Mouse (Mus musculus) 3T3-L1 (cell line): ENCODE data around the gene Urb1.

Experiments
- DNase-seq: peaks from one replicate; pipeline ENCODE4 v3.0.0-alpha.2; 2015; ENCODE audit warnings: low read depth, low spot score

Urb1 gene

DNA sequence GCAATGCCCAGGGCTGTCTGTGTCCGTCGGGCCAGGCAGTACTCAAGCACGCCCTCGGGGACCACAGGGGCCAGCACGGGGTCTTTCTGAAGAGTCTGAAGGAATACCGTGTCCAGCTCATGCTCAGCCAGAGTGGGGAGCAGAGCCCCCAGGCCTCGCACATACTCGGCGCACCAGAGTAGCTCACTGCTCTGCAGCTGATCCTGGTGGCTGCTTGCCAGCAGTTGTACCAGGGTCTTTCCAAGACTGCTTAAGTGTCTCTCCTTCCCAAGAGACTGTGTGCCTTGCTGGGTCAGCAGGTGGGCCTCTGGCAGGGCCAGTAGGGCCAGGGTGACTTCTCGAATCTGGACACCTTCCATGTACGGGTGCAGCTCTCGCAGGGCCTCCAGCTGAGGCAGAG, 36.0 kb downstream of the Urb1 start:
- no peak for DNase-seq

DNA sequence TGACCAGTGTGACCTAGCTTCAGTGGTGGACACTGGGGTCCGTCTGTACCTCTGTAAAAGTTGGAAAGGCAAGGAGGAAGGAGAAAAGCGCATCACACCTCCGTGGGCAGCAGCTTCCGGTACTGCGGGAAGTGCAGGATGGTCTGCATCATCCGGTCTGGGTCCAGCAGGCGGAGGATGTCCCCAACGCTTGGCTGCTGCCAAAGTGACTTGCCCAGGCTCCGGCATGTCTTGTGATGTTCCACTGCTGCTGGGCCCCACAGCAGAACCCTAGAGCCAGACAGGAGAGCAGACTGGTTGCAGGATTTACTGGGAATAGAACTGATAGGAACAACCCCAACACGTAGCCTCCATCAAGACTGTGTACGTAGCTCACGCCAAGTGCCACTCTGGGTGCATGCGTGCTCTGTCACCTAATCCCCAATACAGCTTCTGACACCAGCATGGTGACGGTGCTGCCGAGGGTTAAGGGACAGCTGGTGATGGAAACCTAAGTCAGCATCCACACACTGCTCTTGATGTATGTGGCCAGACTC, 43.2 kb downstream of the Urb1 start:
- DNase-seq = no peak

DNA sequence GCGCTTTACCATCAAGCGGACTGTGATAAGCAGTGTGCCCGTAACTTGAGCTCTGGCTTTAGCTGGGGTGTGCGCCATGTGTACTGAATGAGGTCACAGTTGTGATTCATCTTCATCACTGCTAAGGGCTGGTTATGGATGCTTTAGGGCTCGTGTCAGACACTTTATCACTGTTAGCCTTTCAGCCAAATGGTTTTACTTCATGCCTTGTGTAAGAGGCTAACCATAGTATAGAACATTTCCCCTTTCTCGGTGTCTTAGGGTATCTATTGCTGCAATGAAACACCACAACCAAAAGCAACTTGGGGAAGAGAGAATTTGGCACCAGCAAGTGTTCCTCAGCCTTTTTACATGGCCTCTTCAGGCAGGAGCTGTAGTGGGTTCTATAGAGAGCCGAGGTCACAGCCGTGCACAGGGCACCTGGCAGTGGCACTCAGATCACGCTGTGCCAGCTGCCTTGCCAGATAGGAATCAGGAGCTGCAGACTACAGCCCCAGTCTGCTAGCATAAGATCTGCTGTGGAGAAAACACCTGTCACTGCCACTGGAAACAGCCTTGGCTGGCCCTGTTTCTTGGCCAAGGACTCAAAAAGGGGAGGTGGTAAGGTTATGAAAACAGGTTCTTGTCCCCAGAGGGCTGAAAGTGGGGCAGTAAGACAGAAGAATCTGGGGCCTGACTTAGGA, 44.9 kb downstream of the Urb1 start:
- DNase-seq = peak; percentile 48

DNA sequence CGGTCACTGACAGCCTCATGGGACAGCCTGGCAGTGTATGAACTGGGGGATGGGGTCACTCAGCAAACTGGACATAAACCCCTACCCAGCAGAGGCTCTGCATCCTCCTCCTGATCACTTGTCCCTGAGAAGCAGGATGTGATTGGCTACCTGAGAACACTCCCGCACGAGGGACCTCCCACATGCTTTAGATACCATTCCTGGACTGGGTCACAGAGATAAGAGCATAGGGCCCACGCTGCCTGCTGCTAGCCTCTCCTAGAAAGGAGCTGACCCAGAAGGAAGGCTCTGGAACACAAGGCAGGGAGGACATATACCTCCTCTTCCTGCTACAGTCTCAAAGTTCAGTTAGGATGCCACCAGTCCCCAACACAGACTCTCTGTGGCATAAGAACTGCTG, 49.7 kb downstream of the Urb1 start:
- no peak for DNase-seq

DNA sequence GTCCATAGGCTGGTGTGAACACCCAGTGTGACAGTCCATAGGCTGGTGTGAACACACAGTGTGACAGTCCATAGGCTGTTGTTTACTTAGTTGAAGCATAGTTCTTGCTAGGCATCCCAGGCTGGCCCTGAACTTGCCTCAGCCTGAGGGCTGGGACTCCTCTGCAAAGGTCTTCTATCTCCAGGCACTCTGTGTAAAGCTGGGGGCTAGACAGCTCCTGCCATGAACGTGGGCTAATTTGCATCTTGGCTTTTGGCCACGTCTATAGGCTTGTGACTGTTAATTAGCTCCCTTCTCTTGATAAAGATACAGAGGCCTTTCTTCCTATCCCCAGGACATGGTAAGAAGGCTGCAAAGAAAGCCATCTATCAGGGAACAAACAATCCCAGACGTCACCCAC, 50.9 kb downstream of the Urb1 start:
- no peak for DNase-seq

DNA sequence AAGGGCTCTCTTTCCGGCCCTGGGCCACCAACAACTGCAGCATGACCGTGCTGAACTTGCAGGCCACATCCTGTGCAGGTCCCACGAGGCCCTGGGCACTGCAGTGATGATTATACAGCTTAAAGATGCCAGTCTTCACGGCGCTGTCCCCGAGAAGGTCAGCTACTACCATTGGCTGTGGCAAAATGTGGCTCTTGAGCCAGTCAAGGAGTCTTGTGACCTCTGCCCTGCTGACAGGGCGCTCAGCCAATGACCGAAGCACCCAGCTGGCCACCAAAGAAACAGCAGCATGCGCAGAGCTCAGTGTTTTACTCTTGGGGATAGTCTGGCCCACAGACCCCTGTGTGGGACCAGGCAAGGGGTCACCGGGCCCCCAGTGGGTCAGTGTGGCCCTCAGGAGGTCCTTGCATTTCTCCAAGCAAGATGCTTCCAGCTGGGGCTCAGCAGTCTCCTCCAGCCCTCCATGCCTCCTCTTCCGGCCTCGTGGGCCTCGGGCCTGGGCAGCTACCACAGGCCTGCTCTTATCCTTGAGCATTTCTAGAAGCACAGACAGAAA, 56.7 kb downstream of the Urb1 start:
- no peak for DNase-seq

DNA sequence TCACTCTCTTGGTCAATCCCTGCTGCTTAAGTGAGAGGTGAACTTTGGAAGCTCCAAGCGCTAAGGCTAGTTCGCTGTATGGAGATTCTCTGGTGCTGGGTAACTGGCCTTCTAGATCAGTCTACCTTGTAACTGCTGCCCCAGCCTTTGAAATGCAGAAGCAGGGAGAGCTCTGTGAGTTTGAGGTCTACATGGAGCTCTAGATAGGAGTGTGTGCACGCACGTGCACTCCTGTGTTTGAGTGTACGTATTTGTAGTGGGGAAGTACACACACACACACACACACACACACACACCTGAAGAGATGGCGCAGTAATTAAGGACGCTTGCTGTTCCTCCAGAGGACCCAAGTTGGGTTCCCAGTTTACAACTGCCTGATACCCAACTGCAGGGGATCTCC, 62.0 kb downstream of the Urb1 start:
- DNase-seq = no peak

DNA sequence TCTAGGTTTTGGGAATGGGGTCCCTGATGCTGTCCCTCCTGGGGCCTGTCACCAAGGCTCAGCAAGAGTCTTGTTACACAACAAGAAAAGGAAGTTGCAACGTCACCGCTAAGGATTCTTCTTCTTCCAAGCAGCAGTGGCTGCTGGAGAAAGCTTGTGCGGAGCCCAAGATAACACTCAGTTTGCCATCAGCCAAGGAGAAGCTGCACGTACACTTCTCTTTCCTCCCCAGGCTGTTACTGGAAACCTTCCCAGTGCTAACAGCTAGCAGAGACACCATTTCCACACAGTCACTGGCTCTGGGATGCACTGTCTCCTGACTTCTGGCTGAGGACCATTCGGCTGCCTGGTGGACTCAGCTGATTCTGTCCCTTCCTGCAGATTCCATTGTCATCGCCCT, 63.1 kb downstream of the Urb1 start:
- no peak for DNase-seq

DNA sequence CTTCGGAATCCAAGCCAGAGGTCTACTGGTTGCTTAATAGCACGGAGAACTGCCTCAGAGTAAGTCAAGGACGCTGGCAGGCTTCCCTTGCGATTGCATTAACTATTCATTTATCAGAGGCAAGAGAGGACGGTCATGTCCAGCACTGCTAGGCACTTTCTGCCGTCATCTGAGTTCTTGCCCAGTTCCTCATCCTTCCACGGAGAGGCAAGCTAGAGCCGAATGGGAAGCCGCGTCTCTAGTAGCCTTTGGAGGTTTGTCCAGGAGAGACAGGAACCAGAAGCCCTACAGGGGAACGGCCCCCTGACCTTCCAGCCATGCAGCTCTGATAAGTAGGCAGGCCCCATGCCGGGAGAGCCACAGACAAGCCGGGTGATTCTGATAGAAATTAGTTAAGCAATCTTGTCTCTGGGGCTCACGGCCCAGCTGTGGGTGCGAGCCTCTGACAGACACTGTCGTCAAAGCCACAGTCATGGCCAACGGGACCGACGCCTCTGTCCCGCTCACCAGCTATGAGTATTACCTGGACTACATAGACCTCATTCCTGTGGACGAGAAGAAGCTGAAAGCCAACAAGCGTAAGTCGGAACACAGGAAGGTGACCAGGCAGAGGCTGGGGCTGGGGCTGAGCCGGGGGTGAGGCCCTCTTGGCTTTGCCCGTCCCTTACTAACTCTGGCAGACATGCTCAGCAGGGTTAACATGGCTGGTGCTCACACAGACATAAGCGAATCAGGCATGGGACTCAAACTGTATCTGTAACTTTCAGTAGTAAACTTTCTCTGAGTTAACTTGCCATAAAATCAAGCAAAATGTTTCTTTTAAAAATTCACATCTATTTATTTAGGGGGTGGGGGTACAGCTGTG, 71.9 kb downstream of the Urb1 start, which contains the start of gene Mrap:
Gene Mrap (plus strand): TSS at position 116 of the 865 bp plus-strand sequence.
- no peak for DNase-seq

DNA sequence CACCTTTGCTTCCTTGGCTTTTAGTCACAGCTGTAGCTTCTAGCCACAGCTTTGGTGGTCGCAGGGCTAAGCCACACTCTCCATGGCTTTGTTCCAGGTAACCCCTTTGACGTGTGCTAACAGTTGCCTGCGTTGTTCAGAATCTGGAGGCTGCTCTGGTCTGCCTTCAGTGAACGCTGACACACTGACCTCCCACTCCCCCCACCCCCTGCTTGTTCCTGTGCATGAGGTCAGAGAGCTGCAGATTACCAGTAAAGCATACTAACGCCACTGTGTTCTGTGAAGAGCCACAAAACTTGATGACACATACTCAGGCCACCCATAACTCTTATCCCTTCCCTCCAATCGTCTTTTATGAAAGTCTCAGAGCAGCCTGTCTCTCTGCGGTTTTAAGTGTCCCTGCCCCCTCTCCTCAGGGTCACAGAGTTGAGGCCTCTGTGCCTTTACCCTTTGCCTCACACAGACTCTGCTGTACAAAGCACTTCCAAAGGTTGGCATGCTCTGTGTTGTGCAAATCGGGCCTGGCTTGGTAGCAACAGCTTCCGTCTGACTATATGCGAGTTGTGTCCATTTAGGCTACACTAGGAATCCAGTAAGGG, 73.4 kb downstream of the Urb1 start:
- DNase-seq = no peak

DNA sequence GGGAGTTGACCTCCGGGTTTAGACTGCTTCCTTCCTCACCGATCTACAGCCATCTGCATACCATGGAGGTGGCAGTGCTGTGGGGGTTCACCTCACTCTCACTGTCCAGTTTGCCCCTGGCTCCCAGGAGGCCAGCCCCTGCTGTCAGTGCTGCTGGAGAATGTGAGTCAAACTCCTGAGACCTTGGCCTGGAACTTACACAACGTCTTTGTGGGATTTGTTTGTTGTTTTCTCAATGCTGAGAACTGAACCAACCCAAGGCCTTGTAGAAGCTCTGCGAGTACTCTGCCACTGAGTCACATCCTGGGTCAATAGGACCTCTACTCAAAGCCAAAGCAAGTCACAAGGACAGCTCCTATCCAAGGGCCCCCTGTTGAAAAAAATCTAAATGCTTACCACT, 74.6 kb downstream of the Urb1 start:
- DNase-seq = peak; percentile 32

DNA sequence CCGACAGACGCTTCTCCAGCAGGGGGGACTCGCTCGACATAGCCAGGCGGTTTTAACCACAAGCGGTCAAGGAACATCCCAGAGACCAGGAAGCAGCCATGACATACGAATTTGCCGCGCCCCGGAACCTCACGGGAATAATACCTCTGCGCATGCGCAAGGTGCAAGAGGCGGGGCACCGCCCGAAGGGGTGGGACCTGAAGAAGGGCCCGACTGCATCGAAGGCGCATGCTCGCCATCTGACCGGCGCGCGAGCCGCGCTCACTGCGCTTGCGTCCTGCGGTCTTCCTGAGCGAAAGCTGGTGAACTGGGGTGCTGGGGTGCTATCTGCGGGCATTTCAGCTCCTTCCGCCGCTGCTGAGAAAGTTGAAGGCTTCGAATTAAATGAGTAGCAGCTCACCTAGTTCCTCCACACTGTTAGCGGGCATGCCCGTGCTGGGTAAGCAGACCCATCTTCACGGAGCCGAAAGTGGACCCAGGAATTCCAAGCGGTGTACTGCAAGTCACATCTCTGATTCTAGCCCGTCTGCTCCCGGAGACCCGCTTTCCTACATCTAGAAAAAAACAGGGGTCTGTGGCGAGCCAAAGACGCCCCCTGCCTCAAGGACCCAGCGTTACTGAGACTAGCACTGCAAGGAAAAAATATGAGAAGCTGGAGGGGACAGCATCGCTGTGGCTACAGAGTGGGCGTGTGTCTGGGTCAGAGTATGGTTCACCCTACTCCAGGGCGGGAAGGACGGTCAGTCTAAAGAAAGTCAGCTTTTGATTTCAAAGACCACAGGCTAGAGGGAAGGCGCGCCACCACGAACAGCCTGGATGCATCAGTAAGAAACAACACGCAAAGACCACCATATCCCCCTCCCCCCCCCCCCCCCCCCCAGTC, 82.7 kb downstream of the Urb1 start, which contains the start of gene Mis18a:
Gene Mis18a (minus strand): TSS at position 172 of the 883 bp plus-strand sequence.
- DNase-seq = peak; percentile 97

DNA sequence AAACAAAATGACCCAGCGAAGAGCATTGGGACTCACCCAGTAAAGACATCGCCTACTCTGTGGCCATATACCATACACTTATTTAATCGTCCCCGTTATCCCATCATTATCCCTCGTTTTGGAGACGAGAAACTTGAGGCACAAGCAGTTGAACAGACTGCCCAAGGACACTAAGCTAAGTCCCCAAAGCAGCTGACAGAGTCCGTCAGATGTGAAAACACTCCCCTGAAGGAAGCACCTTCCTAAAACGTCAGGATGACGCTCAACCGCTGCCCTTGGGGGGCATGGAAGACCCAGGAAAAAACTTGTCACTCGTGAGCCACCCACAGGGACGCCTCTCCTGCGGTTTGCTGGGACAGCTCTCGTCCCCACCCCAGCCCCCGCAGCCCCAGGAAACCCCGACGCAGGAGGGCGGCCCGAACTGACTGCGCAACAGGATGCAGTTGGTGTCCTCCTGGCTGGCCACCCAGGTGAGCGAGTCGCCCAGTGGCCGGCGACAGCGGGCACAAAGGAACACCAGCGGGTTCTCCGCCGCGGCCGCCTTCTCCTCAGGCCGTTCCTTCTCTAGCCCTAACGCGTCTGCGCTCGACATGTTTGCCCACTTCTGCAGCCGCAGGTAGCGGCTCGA, 83.5 kb downstream of the Urb1 start:
- DNase-seq = peak; percentile 21

DNA sequence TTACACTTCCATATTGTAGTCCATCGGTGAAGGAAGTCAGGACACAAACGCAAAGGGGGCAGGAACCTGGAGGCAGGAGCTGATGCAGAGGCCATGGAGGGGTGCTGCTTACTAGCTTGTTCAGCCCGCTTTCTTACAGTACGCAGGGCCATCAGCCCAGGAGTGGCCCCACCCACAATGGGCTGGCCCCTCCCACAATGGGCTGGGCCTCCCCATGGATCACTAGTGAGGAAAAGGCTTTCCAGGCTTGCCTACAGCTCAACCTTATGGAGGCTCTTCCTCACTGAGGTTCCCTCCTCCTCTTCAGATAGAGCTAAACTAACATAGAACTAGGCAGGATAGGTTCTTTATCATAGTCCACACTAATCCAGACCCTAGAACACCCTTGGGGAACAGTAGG, 86.2 kb downstream of the Urb1 start:
- DNase-seq = no peak

DNA sequence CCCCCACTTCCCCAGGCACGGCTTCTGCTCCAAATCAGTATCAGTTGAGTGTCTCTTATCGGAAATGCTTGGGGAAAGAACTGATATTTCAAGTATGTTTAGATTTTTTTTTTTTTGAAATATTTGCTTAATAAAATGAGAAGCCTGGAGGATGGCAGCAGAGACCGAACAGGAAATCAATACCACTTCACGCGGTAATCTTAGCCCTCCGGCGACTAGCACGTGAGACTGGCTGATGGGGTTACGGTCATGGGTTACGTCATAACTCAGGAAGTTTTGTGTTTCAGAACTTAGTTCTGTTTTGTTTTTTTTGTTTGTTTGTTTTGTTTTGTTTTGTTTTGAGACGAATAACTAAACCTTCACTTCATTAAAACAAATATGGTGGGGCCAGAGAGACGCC, 99.9 kb downstream of the Urb1 start:
- DNase-seq = no peak

DNA sequence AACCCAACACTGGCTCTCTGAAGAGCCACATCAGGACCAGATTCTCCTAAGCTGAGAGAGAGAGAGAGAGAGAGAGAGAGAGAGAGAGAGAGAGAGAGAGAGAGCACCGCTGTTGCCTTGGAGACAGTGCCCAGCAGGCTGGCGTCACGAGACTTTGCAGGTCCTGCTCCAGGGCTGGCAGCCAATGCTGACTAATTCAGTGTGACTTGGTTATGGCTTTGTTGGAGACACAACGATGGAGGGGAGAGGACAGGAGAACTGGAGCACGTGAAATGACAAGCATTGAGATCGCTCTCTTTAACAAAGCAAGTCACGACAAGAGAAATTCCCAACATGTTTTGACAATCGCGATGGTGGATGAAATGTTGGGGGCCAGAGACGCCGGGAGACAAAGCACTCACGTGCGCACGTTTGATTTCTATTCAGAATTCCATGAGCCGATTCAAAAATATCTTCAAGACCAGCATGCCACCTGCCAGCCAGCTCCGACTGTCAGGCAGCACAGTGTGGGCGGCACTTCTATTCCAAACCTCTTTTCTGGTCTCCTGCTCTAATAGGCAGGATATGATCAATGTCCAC, 100.4 kb downstream of the Urb1 start:
- DNase-seq = peak; percentile 47

DNA sequence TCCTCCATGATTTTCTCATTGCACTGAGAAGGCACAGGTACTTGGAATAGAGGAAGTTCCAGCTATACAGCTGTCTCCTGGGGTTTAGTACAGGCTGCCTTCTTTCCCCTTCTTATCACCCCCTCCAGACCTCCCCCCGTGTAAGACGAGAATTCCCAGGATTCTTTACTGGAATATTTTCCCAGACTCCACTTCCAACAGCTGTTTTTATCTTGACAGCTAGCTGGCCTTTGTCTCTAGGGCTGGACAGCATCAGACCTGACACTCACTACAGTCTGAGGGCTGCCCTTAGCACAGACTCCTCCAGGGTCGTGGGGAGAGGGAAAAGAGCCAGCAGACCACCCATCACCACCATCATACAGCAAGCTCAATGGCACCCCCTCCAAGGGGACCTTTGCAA, 103.9 kb downstream of the Urb1 start:
- no peak for DNase-seq

DNA sequence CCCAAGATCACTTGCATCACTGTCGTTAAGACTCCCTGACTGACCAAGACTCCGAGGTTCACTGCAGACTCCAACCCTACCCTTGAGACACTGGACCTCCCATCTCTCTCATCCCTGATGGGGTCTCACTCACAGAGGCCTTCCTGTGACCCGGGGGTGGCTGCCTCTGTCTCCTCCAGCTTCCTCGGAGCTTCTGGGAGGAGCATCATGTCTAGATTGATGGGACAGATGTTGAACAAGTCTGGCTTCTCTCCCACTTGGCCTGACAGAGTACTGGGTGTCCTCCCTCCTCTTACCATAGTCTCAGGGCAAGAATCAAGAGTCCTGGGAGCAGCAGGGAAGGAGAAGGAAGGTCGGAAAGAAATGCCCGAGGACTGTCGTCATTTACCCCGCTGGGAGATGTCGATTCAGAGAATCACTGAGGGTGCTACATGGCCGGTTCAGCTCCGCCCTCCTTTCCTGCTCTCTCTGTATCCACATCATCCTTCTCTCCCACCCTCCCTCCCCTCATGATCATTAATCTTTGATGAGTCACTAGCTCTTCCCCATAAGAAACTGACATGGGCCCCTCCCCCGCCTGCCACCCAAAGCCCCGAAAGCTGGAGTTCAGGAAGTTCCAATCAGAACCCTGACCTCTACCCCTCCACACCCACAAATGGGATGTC, 105.9 kb downstream of the Urb1 start:
- DNase-seq = no peak

DNA sequence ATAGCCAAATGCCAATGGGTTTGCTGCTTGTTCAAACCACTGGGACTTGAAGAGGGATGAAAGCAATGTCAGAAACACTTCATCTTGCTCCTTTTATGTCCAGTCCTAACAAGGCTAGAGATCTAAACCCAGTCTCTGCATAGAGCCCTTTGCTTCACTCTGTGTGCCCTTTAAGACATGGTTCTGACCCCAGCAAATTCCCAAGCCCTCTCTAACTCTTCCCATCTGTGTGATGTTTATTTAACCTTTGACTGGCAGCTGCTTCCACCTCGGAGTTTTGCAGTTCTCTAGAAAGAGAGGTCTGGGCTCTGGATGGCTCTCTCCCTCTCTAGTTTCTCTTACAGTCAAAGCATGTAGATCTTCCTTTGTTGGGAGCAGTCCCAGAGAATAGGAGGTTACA, 106.6 kb downstream of the Urb1 start:
- no peak for DNase-seq

DNA sequence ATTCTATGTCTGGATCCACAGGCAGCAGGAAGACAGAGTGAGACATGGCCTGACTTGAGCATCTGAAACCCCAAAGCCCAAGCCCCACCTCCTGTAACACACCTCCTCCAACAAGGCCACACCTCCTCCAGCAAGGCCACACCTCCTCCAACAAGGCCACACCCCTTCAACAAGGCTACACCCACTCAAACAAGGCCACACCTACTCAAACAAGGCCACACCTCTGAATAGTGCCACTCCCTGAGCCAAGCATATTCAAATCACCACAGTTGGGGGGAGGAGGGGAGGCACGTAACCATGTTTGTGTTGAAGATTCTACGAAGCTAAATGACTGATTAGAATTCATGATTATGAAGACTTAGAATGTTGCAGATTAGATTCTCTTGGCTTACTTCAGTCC, 108.7 kb downstream of the Urb1 start:
- DNase-seq = no peak
